Mouse (Mus musculus) midbrain, embryonic 16.5 days (tissue): Measurements from ENCODE around the gene Mrps14. TPM values are rescaled to one million over a fixed set of nuclear protein-coding genes. Genes with fewer than 3 reads are reported as not detected.
A peak's percentile ranks its signal among the peaks of the same experiment; 100 is the strongest.

ENCODE experiments used
- ATAC-seq: fragments of 200-750 bp; cut with Nextera tagmentation; 2 replicates; pipeline ENCODE4 v1.8.0; 2017; ENCODE audit warnings: moderate TSS enrichment
- H3K27ac ChIP-seq: fragments of 300-500 bp; sonication (generic); 2 replicates; pipeline ENCODE4 v1.5.1; 2014; ENCODE audit warnings: mild to moderate bottlenecking, low read length, mixed read lengths
- H3K27me3 ChIP-seq: fragments of 300-500 bp; sonication (generic); 2 replicates; pipeline ENCODE4 v1.6.1; 2014; ENCODE audit warnings: low read depth, low read length, mixed read lengths; ENCODE audit not compliant: control insufficient read depth, insufficient read depth
- H3K36me3 ChIP-seq: fragments of 300-500 bp; sonication (generic); 2 replicates; pipeline ENCODE4 v1.6.1; 2014; ENCODE audit warnings: mild to moderate bottlenecking, low read length, moderate library complexity, mixed read lengths; ENCODE audit not compliant: control insufficient read depth, insufficient read depth
- H3K4me1 ChIP-seq: fragments of 300-500 bp; sonication (generic); 2 replicates; pipeline ENCODE4 v1.6.1; 2014; ENCODE audit warnings: mild to moderate bottlenecking, low read length, mixed read lengths; ENCODE audit not compliant: control insufficient read depth, insufficient read depth
- H3K4me2 ChIP-seq: fragments of 300-500 bp; sonication (generic); 2 replicates; pipeline ENCODE4 v1.6.1; 2014; ENCODE audit warnings: mild to moderate bottlenecking, low read length, mixed read lengths
- H3K4me3 ChIP-seq: fragments of 300-500 bp; sonication (generic); 2 replicates; pipeline ENCODE4 v1.5.1; 2014; ENCODE audit warnings: low read depth, mild to moderate bottlenecking, low read length, moderate library complexity, mixed read lengths
- H3K9ac ChIP-seq: fragments of 300-500 bp; sonication (generic); 2 replicates; pipeline ENCODE4 v1.6.1; 2014; ENCODE audit warnings: low read depth, low read length, mixed read lengths
- H3K9me3 ChIP-seq: fragments of 300-500 bp; sonication (generic); replicated peaks from 2 replicates; pipeline ENCODE4 v1.6.1; 2014; ENCODE audit warnings: mild to moderate bottlenecking, low read length, mixed read lengths; ENCODE audit not compliant: control insufficient read depth, poor library complexity, severe bottlenecking
- WGBS: fragments of 180-500 bp; shearing (Covaris S2); extraction: QIAGEN DNeasy Blood & Tissue Kit; methylation state at CpG from one replicate; pipeline ENCODE4 v1.1.7; 2014; 5-methylcytosine and 5-hydroxymethylcytosine counted together
- polyA plus RNA-seq: library from polyadenylated mRNA; unstranded; fragments of >200 nt; fragmentation: Nextera tagmentation; extraction: Ambion mirVana; gene quantifications from 2 replicates; pipeline ENCODE4 v1.2.1, GENCODE M21; 2015

Gene Mrps14
- polyA plus RNA-seq, 1 experiment from 2014 or later: 128 TPM

DNA sequence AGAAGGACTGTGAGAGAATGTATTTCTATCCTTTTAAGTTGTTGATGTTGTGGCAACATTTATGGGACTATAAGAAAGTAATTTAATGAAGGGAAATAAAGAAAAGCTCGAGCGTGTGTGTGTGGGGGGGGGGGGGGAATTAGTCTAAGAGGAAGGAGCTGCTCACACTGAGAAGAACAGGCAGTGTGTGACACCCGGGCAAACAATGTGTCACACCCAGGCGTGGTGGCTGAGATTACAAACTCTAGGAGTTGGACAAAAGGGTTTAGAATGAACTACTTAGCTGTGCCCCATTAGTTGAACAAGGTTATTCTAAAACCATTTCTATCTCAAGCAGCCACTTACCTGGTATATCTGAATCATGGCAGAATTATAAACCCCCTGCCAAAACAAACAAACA, 13.8 kb upstream of the Mrps14 start:
- 79% methylated on average over 4 of the region's 4 CpGs for WGBS
- no peaks in the 10 kb centered on the region for H3K27me3 ChIP-seq
- no peak overlapping the region for H3K4me3 ChIP-seq
- no peak overlapping the region for H3K27ac ChIP-seq
- ATAC-seq: no peak
- H3K36me3 ChIP-seq: no peaks in the 10 kb centered on the region
- no peaks in the 10 kb centered on the region; the same call in 1 of the 2 replicates for H3K4me1 ChIP-seq
- no peak overlapping the region for H3K9ac ChIP-seq
- H3K4me2 ChIP-seq: no peak overlapping the region
- no peaks in the 10 kb centered on the region for H3K9me3 ChIP-seq

DNA sequence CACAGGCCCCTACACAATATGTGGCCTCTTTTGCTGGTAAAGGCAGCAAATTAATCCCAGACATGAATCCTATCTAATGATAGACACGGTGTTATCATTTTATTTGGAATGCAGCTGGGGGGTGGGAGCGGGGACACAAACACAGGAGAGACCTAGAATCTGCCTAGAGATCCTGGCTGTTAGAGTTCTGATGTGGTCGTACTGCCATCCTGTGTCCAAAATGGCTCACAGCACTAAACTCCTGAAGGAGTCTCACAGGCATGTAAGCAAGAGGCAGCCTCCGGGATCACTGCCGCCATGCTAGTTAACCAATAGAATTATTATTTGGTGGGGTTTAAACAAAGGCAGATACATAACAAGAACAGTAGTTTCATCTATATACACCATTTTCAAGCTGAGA, 10.5 kb upstream of the Mrps14 start:
- H3K27ac ChIP-seq: no peak overlapping the region
- WGBS: 11% methylated on average over 5 of the region's 5 CpGs
- no peaks in the 10 kb centered on the region for H3K27me3 ChIP-seq
- H3K36me3 ChIP-seq: no peaks in the 10 kb centered on the region
- H3K4me1 ChIP-seq: no peaks in the 10 kb centered on the region; the same call in 1 of the 2 replicates
- no peak overlapping the region for H3K4me3 ChIP-seq
- H3K9me3 ChIP-seq: no peaks in the 10 kb centered on the region; the same call in 1 of the 2 replicates
- H3K9ac ChIP-seq: no peak overlapping the region
- peak overlapping the region; percentile 21 for H3K4me2 ChIP-seq
- ATAC-seq: peak; percentile 91

DNA sequence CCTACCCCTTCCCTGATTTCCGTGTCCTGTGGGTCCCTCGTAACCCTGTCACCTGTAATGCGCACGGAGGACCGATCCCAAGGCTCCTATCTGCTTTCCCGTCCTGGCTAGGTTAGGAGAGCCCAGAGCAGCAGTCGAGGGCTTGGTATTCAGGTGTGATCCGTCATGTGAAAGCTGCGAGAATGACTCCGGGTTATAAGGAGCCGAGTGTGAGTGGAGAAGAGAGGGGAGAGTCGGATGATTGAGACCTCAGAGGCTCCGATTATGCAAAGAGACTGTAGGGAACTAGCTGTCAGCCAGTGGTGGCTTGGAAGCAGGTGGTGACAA, 285 bp downstream of the Mrps14 start:
- H3K36me3 ChIP-seq: 0 out of 2 replicates have a peak, but pooled peaks cover 4% of the 10 kb centered on the region
- no peaks in the 10 kb centered on the region for H3K27me3 ChIP-seq
- under 1% methylated on average over 13 of the region's 13 CpGs for WGBS
- H3K9me3 ChIP-seq: no peaks in the 10 kb centered on the region
- H3K4me1 ChIP-seq: peaks cover 14% of the 10 kb centered on the region
- H3K4me3 ChIP-seq: peak overlapping the region; percentile 75
- peak overlapping the region; percentile 80 for H3K9ac ChIP-seq
- H3K4me2 ChIP-seq: peak overlapping the region; percentile 89
- no peak for ATAC-seq
- peak overlapping the region; percentile 81 for H3K27ac ChIP-seq

DNA sequence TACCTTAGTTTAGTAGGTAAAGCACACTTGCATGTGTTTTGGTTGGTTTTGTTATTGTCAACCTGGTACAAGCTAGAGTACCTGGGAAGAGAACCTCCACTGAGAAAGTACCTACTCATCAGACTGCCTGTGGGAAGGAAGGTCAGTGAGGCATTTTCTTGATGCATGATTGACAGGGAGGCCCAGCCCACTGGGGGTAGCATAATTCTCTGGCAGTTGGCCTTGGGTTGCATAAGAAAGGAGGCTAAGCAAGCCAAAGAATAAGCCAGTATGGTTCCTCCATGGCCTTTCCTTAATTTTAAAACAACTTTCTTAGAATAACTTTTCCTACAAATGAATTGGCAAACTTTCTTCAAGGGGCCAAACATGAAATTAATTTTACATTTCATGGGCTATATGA, 10.5 kb downstream of the Mrps14 start:
- Histone ChIP-seq H3K36me3 (peaks cover 19% of the 10 kb centered on the region), H3K27me3 (no peaks in the 10 kb centered on the region), H3K9me3 (no peaks in the 10 kb centered on the region), H3K4me1 (peaks cover 11% of the 10 kb centered on the region), H3K27ac (no peak overlapping the region), H3K4me2 (no peak overlapping the region), H3K9ac (no peak overlapping the region), H3K4me3 (no peak overlapping the region)
- 0 out of 2 replicates have a peak, but pooled peaks have one; percentile 8 for ATAC-seq

DNA sequence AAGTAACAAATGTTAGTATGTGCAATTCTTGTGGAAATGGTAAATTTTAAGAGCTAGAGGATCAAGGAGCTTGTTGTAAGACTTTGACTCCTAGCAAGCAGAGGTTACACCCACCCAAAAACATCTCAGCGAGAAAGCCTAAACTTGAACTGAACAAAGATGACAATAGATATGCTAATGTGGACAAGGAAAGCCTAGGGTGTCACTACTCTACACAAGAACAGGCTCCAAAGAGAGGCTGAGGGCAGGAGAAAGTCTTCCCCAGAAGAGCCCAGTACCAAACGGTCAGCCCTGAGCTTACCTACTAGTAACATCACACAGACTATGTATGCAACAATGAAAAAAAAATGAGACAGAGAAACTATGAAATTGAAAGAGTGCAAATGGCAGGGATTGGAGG, 14.8 kb downstream of the Mrps14 start:
- Histone ChIP-seq H3K4me1 (peaks cover 28% of the 10 kb centered on the region), H3K9ac (no peak overlapping the region), H3K9me3 (no peaks in the 10 kb centered on the region), H3K4me3 (no peak overlapping the region), H3K27me3 (no peaks in the 10 kb centered on the region), H3K4me2 (peak overlapping the region; percentile 20; the same call in 1 of the 2 replicates), H3K27ac (no peak overlapping the region), H3K36me3 (peaks cover 11% of the 10 kb centered on the region; the same call in 1 of the 2 replicates)
- WGBS: 14% methylated on average over 2 of the region's 2 CpGs
- no peak for ATAC-seq

DNA sequence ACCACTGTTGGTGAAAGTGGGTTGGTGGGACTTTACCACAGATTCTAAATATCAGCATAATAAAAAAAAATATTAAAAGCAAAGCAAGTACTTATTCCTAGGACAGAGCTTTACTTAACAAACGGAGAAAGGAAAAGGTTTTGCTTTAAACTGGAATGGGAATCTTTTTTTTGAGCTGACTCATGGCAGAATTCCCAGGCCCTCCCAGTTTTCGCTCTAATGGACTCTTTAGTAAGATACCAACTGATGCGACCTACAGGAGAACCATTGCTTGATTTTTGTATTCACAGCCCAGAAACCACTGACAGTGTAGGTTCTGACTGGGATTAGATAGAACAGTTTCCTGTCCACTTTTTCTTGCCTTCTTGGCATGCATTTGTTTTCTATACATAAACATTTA, 15.6 kb downstream of the Mrps14 start:
- H3K27me3 ChIP-seq: no peaks in the 10 kb centered on the region
- peaks cover 11% of the 10 kb centered on the region; the same call in 1 of the 2 replicates for H3K36me3 ChIP-seq
- no peaks in the 10 kb centered on the region for H3K9me3 ChIP-seq
- H3K4me2 ChIP-seq: peak overlapping the region; percentile 85
- no peak overlapping the region for H3K27ac ChIP-seq
- peaks cover 28% of the 10 kb centered on the region for H3K4me1 ChIP-seq
- no peak for ATAC-seq
- 0 out of 2 replicates have a peak overlapping the region, but pooled peaks have one; percentile 15 for H3K9ac ChIP-seq
- 0 out of 2 replicates have a peak overlapping the region, but pooled peaks have one; percentile 97 for H3K4me3 ChIP-seq
- 67% methylated on average over 3 of the region's 3 CpGs for WGBS

DNA sequence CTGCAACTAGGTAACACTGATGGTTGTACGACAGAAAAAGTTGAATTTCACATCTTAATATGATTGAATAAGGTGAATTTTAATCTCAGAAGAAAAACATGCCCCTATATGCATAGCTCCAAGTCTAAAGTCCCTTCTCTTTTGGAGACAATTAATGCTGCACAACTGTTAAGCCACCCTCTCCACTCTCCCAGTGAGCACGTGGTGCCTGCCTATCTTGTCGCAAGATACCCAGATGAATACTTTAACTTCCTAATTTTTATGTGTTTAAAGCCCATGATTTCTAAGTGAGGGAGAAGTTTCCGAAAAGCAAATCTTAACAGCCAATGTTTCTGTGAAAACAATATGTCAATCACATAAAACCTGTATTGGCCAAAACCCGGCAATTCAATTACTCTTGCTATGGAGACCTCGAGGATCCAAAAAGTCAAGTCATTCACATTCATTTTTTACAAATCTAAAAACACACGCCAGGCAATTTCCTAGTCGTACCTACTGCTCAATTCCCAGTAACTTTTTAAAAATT, 16.6 kb downstream of the Mrps14 start:
- H3K27ac ChIP-seq: peak overlapping the region; percentile 99
- no peaks in the 10 kb centered on the region for H3K9me3 ChIP-seq
- peak overlapping the region; percentile 97 for H3K4me3 ChIP-seq
- H3K4me1 ChIP-seq: peaks cover 28% of the 10 kb centered on the region
- no peak for ATAC-seq
- H3K9ac ChIP-seq: peak overlapping the region; percentile 96
- H3K36me3 ChIP-seq: peaks cover 4% of the 10 kb centered on the region; the same call in 1 of the 2 replicates
- 2% methylated on average over 8 of the region's 8 CpGs for WGBS
- peak overlapping the region; percentile 85 for H3K4me2 ChIP-seq
- H3K27me3 ChIP-seq: no peaks in the 10 kb centered on the region

DNA sequence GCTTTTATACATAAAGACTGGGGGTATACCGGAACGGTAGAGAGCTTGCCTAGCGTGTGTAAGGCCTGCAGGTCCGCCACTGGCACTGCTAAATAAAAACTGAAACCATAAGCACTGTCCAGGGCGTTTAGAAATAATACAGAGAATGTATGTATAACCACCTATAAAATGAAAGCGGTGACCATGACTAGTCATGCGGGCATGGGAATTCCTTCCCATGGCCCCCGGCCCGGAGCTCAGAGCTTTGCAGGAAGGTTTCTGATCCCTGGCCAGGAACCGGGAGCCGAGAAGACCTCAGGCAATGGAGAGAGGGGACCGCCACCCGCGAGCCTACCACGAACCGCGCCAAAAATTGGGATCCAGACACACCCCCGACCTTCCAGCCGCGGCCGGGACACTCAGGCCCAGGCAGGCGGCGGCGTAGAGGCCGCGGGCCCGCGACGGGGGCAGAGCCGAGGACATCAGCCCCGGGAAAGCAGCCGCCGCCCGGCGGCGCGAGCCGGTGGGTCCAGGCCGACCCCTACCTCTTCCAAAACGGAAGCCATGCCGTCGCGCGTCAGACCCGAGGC, 17.2 kb downstream of the Mrps14 start:
- peak overlapping the region; percentile 99 for H3K27ac ChIP-seq
- no peaks in the 10 kb centered on the region for H3K9me3 ChIP-seq
- H3K27me3 ChIP-seq: no peaks in the 10 kb centered on the region
- peak; percentile 4 for ATAC-seq
- peak overlapping the region; percentile 85 for H3K4me2 ChIP-seq
- under 1% methylated on average over 39 of the region's 45 CpGs for WGBS
- H3K4me3 ChIP-seq: peak overlapping the region; percentile 97
- peak overlapping the region; percentile 96 for H3K9ac ChIP-seq
- peaks cover 3% of the 10 kb centered on the region; the same call in 1 of the 2 replicates for H3K36me3 ChIP-seq
- peaks cover 28% of the 10 kb centered on the region for H3K4me1 ChIP-seq
